Mouse (Mus musculus): ENCODE measurements at regions not wholly inside any gene's neighbourhood (a gene's known extent, or its start where the extent isn't known, plus 50 kb on each side); places are given as distances from the start of the nearest gene placed in this dataset.

GRCm38 (mm10) chr17:79282771-79283170, 72.1 kb downstream of the Cdc42ep3 start:
- no peak for DNase-seq (ENCODE audit: low spot score in 2 of 2)

GRCm38 (mm10) chr17:79273551-79273950, 81.3 kb downstream of the Cdc42ep3 start:
- DNase-seq (ENCODE audit: low spot score in 2 of 2) = no peak

- no peak for DNase-seq (ENCODE audit: low spot score in 2 of 2)
These were observed 95.2 kb downstream of the Cdc42ep3 start for GRCm38 (mm10) chr17:79259691-79260090.

- no peak for DNase-seq (ENCODE audit: low spot score in 2 of 2)
These were observed 107.7 kb downstream of the Cdc42ep3 start for GRCm38 (mm10) chr17:79246962-79247902.

- DNase-seq (ENCODE audit: low spot score in 2 of 2) = no peak
These were observed 110.8 kb downstream of the Cdc42ep3 start for GRCm38 (mm10) chr17:79244121-79244520.

- peak in 1 of 2 experiments; percentile 18 for DNase-seq (ENCODE audit: low spot score in 2 of 2)
These were observed 111.5 kb downstream of the Cdc42ep3 start for GRCm38 (mm10) chr17:79243426-79243825.

GRCm38 (mm10) chr17:79241489-79241888, 113.4 kb downstream of the Cdc42ep3 start:
- no peak for DNase-seq (ENCODE audit: low spot score in 2 of 2)

GRCm38 (mm10) chr17:79236244-79236781, 118.6 kb downstream of the Cdc42ep3 start:
- no peak for DNase-seq (ENCODE audit: low spot score in 2 of 2)

- peak; percentile 33 to 52 for DNase-seq (ENCODE audit: low spot score in 2 of 2)
These were observed 124.0 kb downstream of the Cdc42ep3 start for GRCm38 (mm10) chr17:79230653-79231489.

GRCm38 (mm10) chr17:79206563-79206962, 148.3 kb downstream of the Cdc42ep3 start:
- no peak for DNase-seq (ENCODE audit: low spot score in 2 of 2)

GRCm38 (mm10) chr17:79206111-79206510, 148.8 kb downstream of the Cdc42ep3 start:
- no peak for DNase-seq (ENCODE audit: low spot score in 2 of 2)

GRCm38 (mm10) chr17:79199814-79200491, 148.2 kb downstream of the Qpct start:
- DNase-seq (ENCODE audit: low spot score in 2 of 2) = no peak

- DNase-seq (ENCODE audit: low spot score in 2 of 2) = peak in 1 of 2 experiments; percentile 25
These were observed 140.2 kb downstream of the Qpct start for GRCm38 (mm10) chr17:79191871-79192373.

GRCm38 (mm10) chr17:79188282-79188681, 136.6 kb downstream of the Qpct start:
- no peak for DNase-seq (ENCODE audit: low spot score in 2 of 2)

GRCm38 (mm10) chr17:79180277-79181130, 128.8 kb downstream of the Qpct start:
- DNase-seq (ENCODE audit: low spot score in 2 of 2) = no peak

GRCm38 (mm10) chr17:79177259-79177658, 125.6 kb downstream of the Qpct start:
- no peak for DNase-seq (ENCODE audit: low spot score in 2 of 2)

GRCm38 (mm10) chr17:79176356-79176755, 124.7 kb downstream of the Qpct start:
- DNase-seq (ENCODE audit: low spot score in 2 of 2) = no peak

GRCm38 (mm10) chr17:79175381-79175780, 123.7 kb downstream of the Qpct start:
- no peak for DNase-seq (ENCODE audit: low spot score in 2 of 2)

- DNase-seq (ENCODE audit: low spot score in 2 of 2) = no peak
These were observed 120.6 kb downstream of the Qpct start for GRCm38 (mm10) chr17:79172328-79172727.

- DNase-seq (ENCODE audit: low spot score in 2 of 2) = no peak
These were observed 119.0 kb downstream of the Qpct start for GRCm38 (mm10) chr17:79170690-79171089.
